Mouse (Mus musculus) forebrain, embryonic 15.5 days (tissue): ENCODE results near the gene Vdr. TPM values are rescaled to one million over a fixed set of nuclear protein-coding genes. Genes with fewer than 3 reads are reported as not detected.

Experiments used
- ATAC-seq: fragments of 200-750 bp; cut with Nextera tagmentation; replicated peaks from 2 replicates; pipeline ENCODE4 v1.8.0; 2017; ENCODE audit warnings: mild to moderate bottlenecking, moderate TSS enrichment, moderate library complexity
- H3K27ac ChIP-seq: fragments of 300-500 bp; sonication (generic); replicated peaks from 2 replicates; pipeline ENCODE4 v1.5.1; 2015; ENCODE audit warnings: mild to moderate bottlenecking, inconsistent platforms
- H3K27me3 ChIP-seq: fragments of 300-500 bp; sonication (generic); 2 replicates; pipeline ENCODE4 v1.6.1; 2015; ENCODE audit warnings: inconsistent platforms
- H3K36me3 ChIP-seq: fragments of 300-500 bp; sonication (generic); 2 replicates; pipeline ENCODE4 v1.6.1; 2015; ENCODE audit warnings: mild to moderate bottlenecking, inconsistent platforms
- H3K4me1 ChIP-seq: fragments of 300-500 bp; sonication (generic); 2 replicates; pipeline ENCODE4 v1.6.1; 2015; ENCODE audit warnings: inconsistent platforms
- H3K4me2 ChIP-seq: fragments of 300-500 bp; sonication (generic); replicated peaks from 2 replicates; pipeline ENCODE4 v1.6.1; 2015; ENCODE audit warnings: mild to moderate bottlenecking, inconsistent platforms
- H3K4me3 ChIP-seq: fragments of 300-500 bp; sonication (generic); 2 replicates; pipeline ENCODE4 v1.5.1; 2015; ENCODE audit warnings: mild to moderate bottlenecking, inconsistent platforms
- H3K9ac ChIP-seq: fragments of 300-500 bp; sonication (generic); replicated peaks from 2 replicates; pipeline ENCODE4 v1.6.1; 2015; ENCODE audit warnings: mild to moderate bottlenecking, inconsistent platforms
- H3K9me3 ChIP-seq: fragments of 300-500 bp; sonication (generic); 2 replicates; pipeline ENCODE4 v1.6.1; 2016; ENCODE audit warnings: inconsistent platforms
- WGBS: fragments of 180-500 bp; shearing (Covaris S2); methylation state at CpG from one replicate; pipeline ENCODE4 v1.1.7; 2015; ENCODE audit warnings: mixed read lengths; 5-methylcytosine and 5-hydroxymethylcytosine counted together
- polyA plus RNA-seq: library from polyadenylated mRNA; unstranded; fragments of >200 nt; fragmentation: Nextera tagmentation; extraction: Ambion mirVana; gene quantifications from 2 replicates; pipeline ENCODE4 v1.2.1, GENCODE M21; 2015

Gene Vdr
- polyA plus RNA-seq, 1 experiment from 2014 or later: 0.09 TPM

GRCm38 (mm10) chr15:97917994-97918393 lies 7.6 kb upstream of the Vdr start:
- Histone ChIP-seq H3K36me3 (no peaks in the 10 kb centered on the region), H3K27ac (no peak overlapping the region), H3K4me3 (no peak overlapping the region), H3K27me3 (no peaks in the 10 kb centered on the region), H3K4me1 (peaks cover 5% of the 10 kb centered on the region; the same call in 1 of the 2 replicates), H3K4me2 (no peak overlapping the region), H3K9ac (no peak overlapping the region), H3K9me3 (no peaks in the 10 kb centered on the region)
- ATAC-seq: no peak
- 87% methylated on average over 9 of the region's 9 CpGs for WGBS

GRCm38 (mm10) chr15:97914331-97914747 lies 3.9 kb upstream of the Vdr start:
- no peak overlapping the region for H3K9ac ChIP-seq
- H3K9me3 ChIP-seq: no peaks in the 10 kb centered on the region
- no peak overlapping the region for H3K4me2 ChIP-seq
- H3K36me3 ChIP-seq: no peaks in the 10 kb centered on the region
- peak; percentile 68; the same call in 1 of the 2 replicates for ATAC-seq
- H3K4me1 ChIP-seq: peaks cover 5% of the 10 kb centered on the region; the same call in 1 of the 2 replicates
- WGBS: 14% methylated on average over 9 of the region's 9 CpGs
- no peak overlapping the region for H3K27ac ChIP-seq
- peaks cover 5% of the 10 kb centered on the region; the same call in 1 of the 2 replicates for H3K27me3 ChIP-seq
- no peak overlapping the region for H3K4me3 ChIP-seq

GRCm38 (mm10) chr15:97907801-97908751 lies 2.4 kb downstream of the Vdr start:
- Histone ChIP-seq H3K9me3 (no peaks in the 10 kb centered on the region), H3K27ac (no peak overlapping the region), H3K4me3 (peak overlapping the region; percentile 36), H3K9ac (no peak overlapping the region), H3K27me3 (peaks cover 31% of the 10 kb centered on the region; the same call in 1 of the 2 replicates), H3K4me2 (peak overlapping the region; percentile 52), H3K4me1 (peaks cover 13% of the 10 kb centered on the region), H3K36me3 (no peaks in the 10 kb centered on the region)
- ATAC-seq: peak; percentile 35; the same call in 1 of the 2 replicates
- under 1% methylated on average over 59 of the region's 59 CpGs for WGBS

- no peak overlapping the region for H3K27ac ChIP-seq
- H3K27me3 ChIP-seq: peaks cover 31% of the 10 kb centered on the region; the same call in 1 of the 2 replicates
- no peaks in the 10 kb centered on the region for H3K36me3 ChIP-seq
- no peaks in the 10 kb centered on the region for H3K9me3 ChIP-seq
- ATAC-seq: no peak
- WGBS: 47% methylated on average over 5 of the region's 5 CpGs
- H3K4me2 ChIP-seq: no peak overlapping the region; the same call in 1 of the 2 replicates
- H3K4me1 ChIP-seq: peaks cover 13% of the 10 kb centered on the region
- no peak overlapping the region for H3K9ac ChIP-seq
- no peak overlapping the region for H3K4me3 ChIP-seq
These were observed 3.2 kb downstream of the Vdr start for GRCm38 (mm10) chr15:97907202-97907601.

GRCm38 (mm10) chr15:97905281-97905680 lies 5.1 kb downstream of the Vdr start:
- 71% methylated on average over 6 of the region's 6 CpGs for WGBS
- Histone ChIP-seq H3K9ac (no peak overlapping the region), H3K27me3 (peaks cover 26% of the 10 kb centered on the region; the same call in 1 of the 2 replicates), H3K4me2 (no peak overlapping the region), H3K36me3 (no peaks in the 10 kb centered on the region), H3K27ac (no peak overlapping the region), H3K9me3 (no peaks in the 10 kb centered on the region), H3K4me3 (no peak overlapping the region), H3K4me1 (peaks cover 13% of the 10 kb centered on the region)
- no peak for ATAC-seq

GRCm38 (mm10) chr15:97904339-97904991 lies 6.0 kb downstream of the Vdr start:
- no peak overlapping the region for H3K4me3 ChIP-seq
- no peaks in the 10 kb centered on the region for H3K36me3 ChIP-seq
- peaks cover 26% of the 10 kb centered on the region; the same call in 1 of the 2 replicates for H3K27me3 ChIP-seq
- H3K4me1 ChIP-seq: peaks cover 13% of the 10 kb centered on the region
- 60% methylated on average over 11 of the region's 11 CpGs for WGBS
- no peak for ATAC-seq
- no peak overlapping the region for H3K27ac ChIP-seq
- H3K4me2 ChIP-seq: no peak overlapping the region
- no peak overlapping the region for H3K9ac ChIP-seq
- no peaks in the 10 kb centered on the region for H3K9me3 ChIP-seq

- Histone ChIP-seq H3K4me2 (no peak overlapping the region), H3K27me3 (peaks cover 16% of the 10 kb centered on the region; the same call in 1 of the 2 replicates), H3K27ac (no peak overlapping the region), H3K4me1 (peaks cover 10% of the 10 kb centered on the region), H3K36me3 (no peaks in the 10 kb centered on the region), H3K9ac (no peak overlapping the region), H3K4me3 (no peak overlapping the region), H3K9me3 (no peaks in the 10 kb centered on the region)
- ATAC-seq: no peak
- WGBS: 78% methylated on average over 15 of the region's 15 CpGs
These were observed 7.0 kb downstream of the Vdr start for GRCm38 (mm10) chr15:97903261-97904009.

GRCm38 (mm10) chr15:97900991-97901390 lies 9.4 kb downstream of the Vdr start:
- Histone ChIP-seq H3K9ac (no peak overlapping the region), H3K27ac (no peak overlapping the region), H3K4me1 (0 out of 2 replicates have a peak, but pooled peaks cover under 1% of the 10 kb centered on the region), H3K4me2 (no peak overlapping the region), H3K9me3 (no peaks in the 10 kb centered on the region), H3K36me3 (no peaks in the 10 kb centered on the region), H3K4me3 (no peak overlapping the region), H3K27me3 (no peaks in the 10 kb centered on the region)
- ATAC-seq: no peak
- WGBS: 93% methylated on average over 9 of the region's 9 CpGs

GRCm38 (mm10) chr15:97900336-97900912 lies 10.0 kb downstream of the Vdr start:
- 0 out of 2 replicates have a peak, but pooled peaks cover 3% of the 10 kb centered on the region for H3K4me1 ChIP-seq
- ATAC-seq: no peak
- no peak overlapping the region for H3K4me2 ChIP-seq
- H3K4me3 ChIP-seq: no peak overlapping the region
- H3K27me3 ChIP-seq: no peaks in the 10 kb centered on the region
- H3K27ac ChIP-seq: no peak overlapping the region
- H3K36me3 ChIP-seq: no peaks in the 10 kb centered on the region
- no peak overlapping the region for H3K9ac ChIP-seq
- H3K9me3 ChIP-seq: no peaks in the 10 kb centered on the region
- WGBS: 79% methylated on average over 12 of the region's 12 CpGs

- H3K9ac ChIP-seq: no peak overlapping the region
- H3K4me2 ChIP-seq: no peak overlapping the region
- 65% methylated on average over 8 of the region's 8 CpGs for WGBS
- no peak overlapping the region for H3K27ac ChIP-seq
- no peaks in the 10 kb centered on the region for H3K9me3 ChIP-seq
- H3K4me1 ChIP-seq: 0 out of 2 replicates have a peak, but pooled peaks cover 3% of the 10 kb centered on the region
- no peaks in the 10 kb centered on the region for H3K27me3 ChIP-seq
- no peak overlapping the region for H3K4me3 ChIP-seq
- H3K36me3 ChIP-seq: no peaks in the 10 kb centered on the region
- no peak for ATAC-seq
These were observed 10.7 kb downstream of the Vdr start for GRCm38 (mm10) chr15:97899714-97900113.

- Histone ChIP-seq H3K4me1 (0 out of 2 replicates have a peak, but pooled peaks cover 3% of the 10 kb centered on the region), H3K9me3 (no peaks in the 10 kb centered on the region), H3K27me3 (no peaks in the 10 kb centered on the region), H3K4me3 (no peak overlapping the region), H3K9ac (no peak overlapping the region), H3K4me2 (no peak overlapping the region), H3K36me3 (no peaks in the 10 kb centered on the region), H3K27ac (no peak overlapping the region)
- ATAC-seq: no peak
- 86% methylated on average over 5 of the region's 5 CpGs for WGBS
These were observed 11.6 kb downstream of the Vdr start for GRCm38 (mm10) chr15:97898791-97899190.
